Mouse (Mus musculus): ENCODE measurements at regions not wholly inside any gene's neighbourhood (a gene's known extent, or its start where the extent isn't known, plus 50 kb on each side); places are given as distances from the start of the nearest gene placed in this dataset.

DNA sequence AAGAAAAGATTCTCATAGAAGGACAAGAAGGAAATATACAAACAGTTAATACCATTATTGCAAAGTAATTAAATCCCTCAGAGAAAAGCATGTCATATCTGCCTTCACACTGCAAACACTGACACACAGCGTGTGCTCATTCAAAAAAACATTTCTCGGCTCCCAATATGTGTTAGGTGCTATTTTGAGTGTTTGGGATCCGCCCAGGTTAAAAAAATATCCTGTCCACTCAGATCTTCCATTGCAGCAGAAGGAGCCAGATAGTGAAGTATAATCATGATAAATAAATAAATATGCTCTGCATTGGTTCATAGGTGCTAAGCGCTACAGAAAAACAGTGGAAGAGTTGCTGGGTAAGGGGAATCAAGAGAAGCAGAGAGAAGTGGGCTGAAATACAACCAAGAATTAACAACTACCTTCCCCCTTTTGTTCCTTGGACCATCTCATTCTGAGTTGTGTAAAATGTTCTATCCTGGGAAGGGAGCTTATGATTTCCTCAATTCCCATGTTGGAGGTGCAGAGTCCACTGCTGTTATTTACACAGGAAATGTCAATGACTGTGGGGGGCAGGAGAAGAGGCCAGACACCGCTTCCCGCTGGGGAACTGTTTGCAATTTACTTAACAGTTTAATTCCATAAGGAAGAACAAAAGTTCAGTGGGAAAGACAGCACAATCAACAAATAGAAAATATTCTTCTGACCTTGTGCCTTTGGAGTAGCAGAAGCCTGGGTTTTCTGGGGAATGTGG, 139.9 kb downstream of the Tle1 start:
- no peak for DNase-seq
- intact Hi-C loops (cut with DNase I), result loop anchor here (10.0 kb wide), 1 partner anchor 134 kb away; no protein-coding TSS in a partner anchor

- DNase-seq, result no peak
- intact Hi-C loops (cut with DNase I), result no loop called here
Observed at GRCm38 (mm10) chr4:72049638-72050454, 150.9 kb downstream of the Tle1 start.

GRCm38 (mm10) chr4:72022152-72022551, 178.6 kb downstream of the Tle1 start:
- no peak for DNase-seq
- intact Hi-C loops (cut with DNase I), result no loop called here

DNA sequence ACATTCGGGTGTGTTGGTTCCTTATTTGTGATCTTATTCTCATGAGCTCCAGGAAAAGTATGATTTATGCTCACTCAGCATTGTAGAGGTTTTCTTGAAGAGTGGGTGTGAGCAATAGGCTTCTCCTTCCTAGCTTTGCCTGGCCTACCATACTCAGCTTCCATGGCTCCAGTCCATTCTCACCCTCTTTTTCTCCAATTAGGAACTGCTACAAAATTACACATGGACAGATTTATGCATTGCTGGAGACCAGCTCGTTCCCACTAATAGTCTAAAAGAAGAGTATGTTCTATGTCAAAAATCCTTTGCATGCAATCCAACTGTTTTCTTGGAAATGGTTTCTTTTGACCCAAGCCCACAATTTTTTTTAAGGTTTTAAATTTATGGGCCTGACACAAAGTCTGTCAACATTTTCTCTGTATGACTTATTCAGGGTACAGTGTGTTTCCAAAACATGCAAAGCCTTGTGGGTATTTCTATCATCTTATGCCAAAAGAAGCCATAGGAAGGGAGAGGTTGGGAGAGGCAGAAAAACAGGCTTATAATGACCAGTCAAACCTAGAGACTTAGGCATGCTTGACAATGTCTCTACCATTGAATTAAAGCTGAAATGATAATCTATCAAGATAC, 186.4 kb downstream of the Tle1 start:
- no peak for DNase-seq
- intact Hi-C loops (cut with DNase I), result no loop called here

- intact Hi-C loops (cut with DNase I), result no loop called here
- DNase-seq, result no peak
Observed at GRCm38 (mm10) chr4:72013583-72013982, 187.1 kb downstream of the Tle1 start.

DNA sequence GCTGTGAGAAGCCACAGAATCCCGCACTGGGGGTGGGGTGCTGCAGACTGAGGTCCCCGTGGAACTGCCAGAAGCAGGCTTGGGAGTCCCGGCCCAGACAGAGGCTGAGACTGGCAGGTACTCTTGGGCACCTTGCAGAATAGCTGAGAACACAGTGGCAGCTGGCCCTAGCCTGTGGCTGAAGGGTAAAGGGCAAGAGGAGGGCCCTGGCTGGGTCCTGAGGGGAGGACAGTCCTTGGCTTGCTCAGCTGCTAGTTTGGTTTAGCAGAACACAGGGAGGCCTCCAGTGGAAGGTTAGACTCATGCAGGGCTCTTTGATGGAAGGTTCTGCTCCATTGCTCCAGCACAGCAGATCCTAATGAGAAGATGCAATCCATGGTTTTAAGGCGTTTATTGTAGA, 190.4 kb downstream of the Tle1 start:
- DNase-seq, result no peak

DNA sequence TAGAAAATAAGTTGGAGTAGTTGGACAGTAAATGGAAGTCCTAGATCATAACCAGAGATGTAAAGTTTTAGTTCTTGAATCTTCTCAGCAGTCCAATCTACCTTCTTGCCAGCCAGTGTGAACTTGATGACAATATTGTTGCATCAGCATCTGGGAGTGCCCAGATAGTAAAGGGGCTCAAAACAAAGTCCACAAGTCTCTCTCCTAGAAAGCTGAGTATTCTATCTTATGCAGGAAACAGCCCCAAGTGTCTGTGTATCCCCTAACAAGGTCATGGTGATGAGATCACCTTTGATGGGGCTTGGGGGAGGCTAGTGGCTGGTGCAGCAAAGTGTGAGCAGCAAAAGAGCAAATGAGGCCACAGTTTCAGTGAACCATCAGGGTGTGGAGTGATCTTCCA, 194.8 kb downstream of the Tle1 start:
- DNase-seq, result no peak
- intact Hi-C loops (cut with DNase I), result no loop called here

More for the DNA sequence above, 190.4 kb downstream of the Tle1 start:
- intact Hi-C loops (cut with DNase I), result no loop called here

DNA sequence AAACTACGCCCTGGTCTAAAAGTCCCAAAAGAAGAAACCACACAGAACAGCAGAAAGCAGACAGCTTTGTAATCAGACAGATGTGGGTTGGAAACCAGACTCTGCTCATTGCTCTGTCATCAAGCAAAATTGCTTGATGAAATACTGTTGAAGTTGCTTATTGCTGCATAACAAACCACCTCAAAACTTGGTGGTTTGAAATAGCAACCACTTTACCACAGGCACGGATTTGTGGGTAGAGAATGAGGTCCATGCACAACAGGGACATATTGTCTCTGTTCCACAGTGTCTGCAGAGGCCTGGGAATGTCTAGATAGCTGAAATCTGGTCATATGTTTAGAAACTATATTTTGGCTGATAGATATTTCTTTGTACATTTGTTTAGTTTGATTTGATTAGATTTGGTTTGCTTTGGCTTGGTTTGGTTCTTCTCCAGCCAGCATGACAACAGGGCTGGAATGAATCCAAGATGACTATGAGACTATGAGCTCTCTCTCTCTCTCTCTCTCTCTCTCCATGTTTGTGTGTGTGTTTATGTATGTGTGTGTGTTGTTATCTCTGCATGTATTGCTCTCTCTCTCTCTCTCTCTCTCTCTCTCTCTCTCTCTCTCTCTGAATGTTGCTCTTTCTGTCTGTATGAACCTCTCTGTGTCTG, 199.4 kb downstream of the Tle1 start:
- intact Hi-C loops (cut with DNase I), result no loop called here
- no peak for DNase-seq

DNA sequence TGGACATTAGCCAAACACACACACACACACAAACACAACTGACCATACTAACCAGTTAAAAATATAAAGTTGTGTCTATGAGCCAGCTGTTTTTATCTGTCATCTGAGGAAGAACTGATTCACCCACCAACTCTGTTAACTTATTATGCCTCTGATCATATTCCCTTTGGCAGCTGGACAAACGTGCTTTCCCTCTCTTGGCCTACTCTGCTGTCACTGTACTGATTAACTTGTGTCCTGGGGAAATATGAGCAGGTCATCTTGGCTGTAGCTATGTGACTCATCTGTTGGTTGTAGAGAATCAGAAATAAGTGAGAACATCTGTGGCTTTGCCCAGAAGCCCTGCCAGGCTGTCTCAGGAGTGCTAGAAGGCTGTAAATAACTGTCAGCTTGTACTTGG, 210.9 kb upstream of the Gm11232 start:
- intact Hi-C loops (cut with DNase I), result loop anchor here (10.0 kb wide), 1 partner anchor 176 kb away; no protein-coding TSS in a partner anchor
- peak; percentile 21 to 34 for DNase-seq

DNA sequence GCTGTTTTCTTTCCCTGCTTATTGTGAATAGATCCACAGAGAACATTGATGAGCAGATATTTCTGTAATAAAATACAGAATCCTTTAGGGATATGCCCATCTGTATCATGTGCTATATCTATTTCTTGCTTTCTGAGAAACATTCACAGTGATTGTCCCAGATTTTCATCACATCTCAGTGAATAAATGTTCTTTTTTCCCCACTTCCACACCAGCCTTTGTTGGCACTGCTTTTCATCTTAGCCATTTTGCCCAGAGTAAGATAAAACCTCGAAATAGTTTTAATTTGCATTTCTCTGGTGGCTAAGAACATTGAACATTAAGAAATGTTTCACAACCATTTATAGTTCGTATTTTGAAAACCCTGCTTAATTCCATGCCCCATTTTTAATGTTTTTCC, 195.7 kb upstream of the Gm11232 start:
- DNase-seq, result no peak
- intact Hi-C loops (cut with DNase I), result no loop called here

DNA sequence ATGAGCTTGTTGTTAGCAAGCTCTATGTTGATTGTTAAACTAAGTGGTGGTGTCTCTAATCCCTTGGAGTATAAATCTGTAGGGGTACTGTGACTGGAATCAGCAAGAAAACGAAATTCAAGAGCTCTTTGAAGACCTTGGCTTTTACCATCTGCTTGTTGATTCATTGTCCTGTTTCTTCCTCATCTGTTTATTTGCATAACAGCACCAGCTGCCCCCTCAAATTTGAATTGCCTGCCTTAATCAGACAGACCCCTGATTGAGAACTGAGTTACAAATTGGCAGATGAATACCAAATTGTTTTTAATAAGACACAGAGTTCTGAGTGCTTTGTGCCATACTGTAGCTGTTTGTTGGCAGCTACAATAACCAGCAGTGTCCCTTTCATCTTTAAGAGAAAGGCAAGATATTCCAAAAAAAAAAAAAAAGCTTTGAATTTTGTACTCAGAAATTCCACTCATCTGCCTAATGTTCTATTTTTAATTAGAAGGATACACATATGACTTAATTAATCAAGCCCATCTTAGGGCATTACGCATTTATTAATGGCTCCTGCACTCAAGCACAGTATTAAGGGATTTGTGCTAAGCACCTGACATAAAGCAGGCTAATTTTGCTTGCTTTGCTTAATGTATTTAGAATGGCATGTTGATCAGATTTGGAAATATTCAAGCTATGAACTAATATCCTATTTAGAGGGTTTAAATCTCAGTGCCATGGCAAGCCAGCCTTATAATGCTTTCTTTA, 175.6 kb upstream of the Gm11232 start:
- intact Hi-C loops (cut with DNase I), result no loop called here
- DNase-seq, result no peak

DNA sequence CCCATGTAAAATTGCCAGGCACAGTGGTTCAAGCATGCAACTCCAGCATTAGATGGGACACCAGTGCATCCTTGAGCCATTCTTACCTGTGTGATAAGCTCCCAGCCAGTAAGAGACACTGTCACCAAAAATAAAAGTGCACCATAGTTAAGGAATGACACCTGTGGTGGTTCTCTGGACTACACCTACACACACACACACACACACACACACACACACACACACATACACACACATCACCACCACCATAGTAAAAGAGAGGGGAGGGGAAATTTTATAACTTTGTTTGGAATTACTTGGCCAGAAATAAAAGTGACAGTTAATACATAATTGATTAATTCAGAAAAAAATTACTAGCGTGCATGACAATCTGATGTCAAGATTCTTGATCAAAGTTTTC, 175.1 kb upstream of the Gm11232 start:
- intact Hi-C loops (cut with DNase I), result no loop called here
- DNase-seq, result no peak

DNA sequence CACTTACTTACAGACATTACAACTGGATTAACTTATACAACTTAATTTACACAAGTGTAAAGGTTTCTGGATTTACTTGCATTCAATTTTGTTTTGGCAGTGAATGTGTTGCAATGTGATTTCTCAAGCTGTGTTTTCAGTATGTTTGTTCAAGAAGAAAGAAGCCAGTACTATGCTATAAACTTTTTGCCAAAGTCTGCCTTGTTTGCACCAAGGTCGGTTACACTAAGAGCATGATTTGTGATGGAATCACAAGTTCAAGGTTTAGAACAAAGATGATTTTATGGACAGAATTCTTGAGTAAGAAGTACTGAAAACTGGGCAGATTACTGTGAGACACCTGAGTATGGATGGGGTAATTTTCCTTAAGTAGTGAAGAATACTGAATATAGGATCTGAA, 153.8 kb upstream of the Gm11232 start:
- intact Hi-C loops (cut with DNase I), result no loop called here

DNA sequence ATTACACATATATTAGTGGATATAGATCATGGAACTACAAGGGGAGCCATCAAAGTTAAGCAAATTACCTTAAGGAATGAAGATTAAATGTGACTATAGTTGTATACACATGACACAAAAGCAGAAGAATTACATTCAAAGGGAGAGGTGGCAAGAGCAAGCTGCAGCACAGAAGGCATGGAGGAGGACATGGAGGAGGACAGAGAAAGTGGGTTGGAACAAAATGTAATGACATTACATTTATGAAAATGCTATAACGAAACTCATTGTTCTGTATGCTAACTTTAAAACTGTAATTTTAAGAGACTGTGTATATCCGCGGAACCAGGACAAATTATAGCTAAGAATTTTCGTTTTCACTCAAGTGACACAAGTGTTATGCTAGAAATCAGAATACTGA, 117.9 kb upstream of the Gm11232 start:
- intact Hi-C loops (cut with DNase I), result no loop called here
- no peak for DNase-seq

More for the DNA sequence above, 153.8 kb upstream of the Gm11232 start:
- DNase-seq, result no peak

GRCm38 (mm10) chr4:71866948-71867347, 109.2 kb upstream of the Gm11232 start:
- DNase-seq, result no peak
- intact Hi-C loops (cut with DNase I), result no loop called here

GRCm38 (mm10) chr4:71841833-71842232, 84.1 kb upstream of the Gm11232 start:
- DNase-seq, result no peak
- intact Hi-C loops (cut with DNase I), result no loop called here

DNA sequence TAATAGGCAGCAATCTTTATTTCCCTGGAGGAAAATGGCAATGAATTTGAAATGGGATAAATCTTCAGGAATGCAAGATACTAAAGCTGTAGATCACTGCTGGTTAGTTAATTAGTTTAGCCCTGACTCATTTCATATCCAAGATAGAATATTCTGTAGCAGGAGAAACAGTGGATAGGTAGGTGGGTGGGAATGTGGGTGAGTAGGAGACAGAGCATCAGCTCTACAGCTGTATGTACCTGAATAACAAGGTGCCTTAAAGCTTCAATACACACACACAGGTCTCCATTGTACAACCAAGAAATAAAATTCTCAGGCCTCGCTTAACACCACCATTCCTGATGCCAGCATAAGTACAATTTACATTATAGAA, 83.0 kb upstream of the Gm11232 start:
- no peak for DNase-seq
- intact Hi-C loops (cut with DNase I), result no loop called here

DNA sequence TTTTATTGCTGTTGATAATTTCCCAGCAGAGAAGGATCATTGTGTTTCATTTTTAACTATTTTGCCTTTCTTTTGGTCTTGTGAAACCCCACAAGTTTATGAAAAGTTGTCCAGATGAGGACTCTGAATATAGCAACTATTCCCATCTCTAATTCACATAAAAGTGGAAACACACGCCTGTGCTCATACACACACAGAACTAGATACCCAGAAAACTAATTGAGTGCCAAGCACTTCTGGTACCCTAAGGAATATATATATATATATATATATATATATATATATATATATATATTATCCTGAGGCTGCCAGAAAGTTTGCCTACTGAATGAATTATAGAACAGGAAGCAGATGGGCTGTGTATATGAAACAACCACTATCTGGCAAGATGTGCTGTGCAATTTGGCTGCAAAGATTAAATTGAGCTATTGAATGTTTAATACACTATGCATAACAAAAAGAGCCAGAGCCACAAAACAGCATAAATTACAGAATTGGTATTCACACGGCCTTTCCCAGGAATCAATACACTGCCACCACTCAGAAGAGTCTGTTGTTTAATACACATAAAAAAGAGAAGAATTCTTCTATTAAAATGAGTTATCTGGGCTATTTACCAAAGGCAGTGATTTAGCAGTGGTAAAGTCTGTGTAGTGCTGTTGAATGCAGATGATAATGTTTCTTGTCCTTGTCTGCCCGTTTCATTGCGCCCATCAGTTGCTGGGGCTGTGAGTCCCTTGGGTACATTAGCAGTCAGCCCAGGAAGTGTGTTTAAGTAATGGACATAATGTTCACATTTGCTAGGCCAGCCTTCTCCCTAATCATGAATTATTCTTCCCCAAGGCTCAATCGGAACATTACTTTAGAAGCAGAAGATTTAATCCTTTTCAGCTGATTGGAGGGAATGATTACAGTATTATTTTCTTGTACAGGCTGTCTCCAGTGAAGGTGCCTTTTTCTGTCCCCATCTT, 82.3 kb upstream of the Gm11232 start:
- no peak for DNase-seq

DNA sequence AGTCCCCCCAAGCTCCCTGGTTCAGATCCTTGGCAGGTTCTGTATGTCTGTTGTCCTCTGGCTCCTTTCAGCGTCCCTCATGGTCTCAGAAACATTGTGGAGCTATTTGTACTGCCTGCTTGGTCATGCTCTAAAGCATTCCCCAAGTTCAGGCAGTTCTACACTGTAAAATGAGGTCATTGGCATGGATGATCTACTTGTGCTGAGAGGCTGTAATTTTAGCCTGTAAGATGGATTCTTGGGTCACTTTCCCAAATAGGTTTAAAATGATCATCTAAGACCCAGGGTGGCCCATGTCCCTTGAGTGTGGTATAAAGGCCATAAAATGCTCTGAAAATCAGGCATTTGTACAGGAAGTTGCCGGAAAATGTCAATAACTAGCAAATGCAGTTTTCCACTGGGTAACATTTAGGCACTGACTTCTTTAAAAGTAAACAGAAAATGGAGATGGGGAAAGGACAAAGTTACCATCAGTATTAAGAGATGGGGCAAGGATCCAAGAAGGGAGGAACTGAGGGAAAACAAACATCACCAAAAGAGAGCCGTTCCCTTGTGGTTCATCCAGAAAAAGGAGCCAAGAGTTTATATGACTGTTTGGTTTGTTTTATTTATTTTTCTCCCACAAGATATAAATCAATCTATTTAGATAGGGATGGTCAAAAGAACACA, 81.5 kb upstream of the Gm11232 start:
- DNase-seq, result no peak
- intact Hi-C loops (cut with DNase I), result no loop called here

More for the DNA sequence above, 82.3 kb upstream of the Gm11232 start:
- intact Hi-C loops (cut with DNase I), result no loop called here
